Mouse (Mus musculus): ENCODE data around the gene Vangl2.

- TF ChIP-seq POLR2A (IDR thresholded peaks at IDR 0.05; ENCODE audit: insufficient read depth, low read depth, low read length) (no peak), CTCF (IDR thresholded peaks at IDR 0.05; ENCODE audit: insufficient read depth, low read depth, low read length) (no peak)
Measured at GRCm38 (mm10) chr1:172007761-172008160, 20.5 kb downstream of the Vangl2 start.

Data from olfactory bulb, adult 2 months (tissue).